Mouse (Mus musculus) heart, embryonic 13.5 days (tissue): ENCODE results near the gene Snx4. TPM values are rescaled to one million over a fixed set of nuclear protein-coding genes. Genes with fewer than 3 reads are reported as not detected.
A peak's percentile ranks its signal among the peaks of the same experiment; 100 is the strongest.

Source experiments
- ATAC-seq: fragments of 200-750 bp; cut with Nextera tagmentation; 2 replicates; pipeline ENCODE4 v1.8.0; 2017; ENCODE audit warnings: moderate TSS enrichment; ENCODE audit not compliant: insufficient number of reproducible peaks, low FRiP score, low TSS enrichment; ENCODE audit errors: extremely low read depth
- H3K27ac ChIP-seq: fragments of 300-500 bp; sonication (generic); replicated peaks from 2 replicates; pipeline ENCODE4 v1.5.1; 2015; ENCODE audit warnings: moderate library complexity, mild to moderate bottlenecking, inconsistent platforms
- H3K27me3 ChIP-seq: fragments of 300-500 bp; sonication (generic); replicated peaks from 2 replicates; pipeline ENCODE4 v1.6.1; 2015; ENCODE audit warnings: mild to moderate bottlenecking, inconsistent platforms
- H3K36me3 ChIP-seq: fragments of 300-500 bp; sonication (generic); 2 replicates; pipeline ENCODE4 v1.6.1; 2015; ENCODE audit warnings: mild to moderate bottlenecking, inconsistent platforms
- H3K4me1 ChIP-seq: fragments of 300-500 bp; sonication (generic); 2 replicates; pipeline ENCODE4 v1.6.1; 2015; ENCODE audit warnings: inconsistent platforms
- H3K4me2 ChIP-seq: fragments of 300-500 bp; sonication (generic); 2 replicates; pipeline ENCODE4 v1.6.1; 2015; ENCODE audit warnings: inconsistent platforms, mild to moderate bottlenecking, moderate library complexity
- H3K4me3 ChIP-seq: fragments of 300-500 bp; sonication (generic); 2 replicates; pipeline ENCODE4 v1.5.1; 2015; ENCODE audit warnings: moderate library complexity, mild to moderate bottlenecking, inconsistent platforms
- H3K9ac ChIP-seq: fragments of 300-500 bp; sonication (generic); 2 replicates; pipeline ENCODE4 v1.6.1; 2015; ENCODE audit warnings: inconsistent platforms, mild to moderate bottlenecking, moderate library complexity
- H3K9me3 ChIP-seq: fragments of 300-500 bp; sonication (generic); 2 replicates; pipeline ENCODE4 v1.6.1; 2016; ENCODE audit warnings: inconsistent platforms
- WGBS: fragments of 180-500 bp; shearing (Covaris S2); methylation state at CpG from one replicate; pipeline ENCODE4 v1.1.7; 2015; ENCODE audit warnings: mixed read lengths; 5-methylcytosine and 5-hydroxymethylcytosine counted together
- polyA plus RNA-seq: library from polyadenylated mRNA; unstranded; fragments of >200 nt; fragmentation: Nextera tagmentation; extraction: Ambion mirVana; gene quantifications from 2 replicates; pipeline ENCODE4 v1.2.1, GENCODE M21; 2015

Gene Snx4
- polyA plus RNA-seq, 1 experiment from 2014 or later: 68.7 TPM

GRCm38 (mm10) chr16:33271824-33272223 lies 20.6 kb downstream of the Snx4 start:
- H3K4me2 ChIP-seq: no peak overlapping the region
- 89% methylated on average over 4 of the region's 4 CpGs for WGBS
- no peak overlapping the region for H3K4me3 ChIP-seq
- ATAC-seq: no peak
- H3K27me3 ChIP-seq: no peaks in the 10 kb centered on the region
- H3K9ac ChIP-seq: no peak overlapping the region
- H3K36me3 ChIP-seq: peaks cover 76% of the 10 kb centered on the region
- H3K4me1 ChIP-seq: no peaks in the 10 kb centered on the region
- H3K9me3 ChIP-seq: no peaks in the 10 kb centered on the region
- H3K27ac ChIP-seq: no peak overlapping the region

- H3K27ac ChIP-seq: no peak overlapping the region
- H3K36me3 ChIP-seq: peaks cover 83% of the 10 kb centered on the region
- no peak overlapping the region for H3K9ac ChIP-seq
- 36% methylated on average over 1 of the region's 1 CpGs for WGBS
- no peak for ATAC-seq
- no peaks in the 10 kb centered on the region for H3K9me3 ChIP-seq
- H3K4me3 ChIP-seq: no peak overlapping the region
- H3K4me1 ChIP-seq: peaks cover 8% of the 10 kb centered on the region; the same call in 1 of the 2 replicates
- H3K27me3 ChIP-seq: no peaks in the 10 kb centered on the region
- no peak overlapping the region for H3K4me2 ChIP-seq
Measured at GRCm38 (mm10) chr16:33283079-33283478, 31.8 kb downstream of the Snx4 start.

- WGBS: 80% methylated on average over 9 of the region's 9 CpGs
- Histone ChIP-seq H3K27me3 (no peaks in the 10 kb centered on the region), H3K36me3 (peaks cover 92% of the 10 kb centered on the region)
Measured at GRCm38 (mm10) chr16:33288536-33288935, 37.3 kb downstream of the Snx4 start.

GRCm38 (mm10) chr16:33289981-33290380 lies 38.7 kb downstream of the Snx4 start:
- WGBS: 81% methylated on average over 7 of the region's 7 CpGs
- H3K36me3 ChIP-seq: peaks cover 98% of the 10 kb centered on the region
- H3K9me3 ChIP-seq: peaks cover 6% of the 10 kb centered on the region
- H3K9ac ChIP-seq: no peak overlapping the region
- H3K27me3 ChIP-seq: no peaks in the 10 kb centered on the region
- no peak overlapping the region for H3K4me3 ChIP-seq
- no peaks in the 10 kb centered on the region for H3K4me1 ChIP-seq
- H3K4me2 ChIP-seq: no peak overlapping the region
- no peak for ATAC-seq
- H3K27ac ChIP-seq: no peak overlapping the region

More at GRCm38 (mm10) chr16:33288536-33288935, 37.3 kb downstream of the Snx4 start:
- Histone ChIP-seq H3K9ac (no peak overlapping the region), H3K4me2 (no peak overlapping the region), H3K4me1 (0 out of 2 replicates have a peak, but pooled peaks cover 5% of the 10 kb centered on the region), H3K4me3 (no peak overlapping the region), H3K9me3 (peaks cover 6% of the 10 kb centered on the region), H3K27ac (no peak overlapping the region)
- no peak for ATAC-seq

- ATAC-seq: no peak
- Histone ChIP-seq H3K27me3 (no peaks in the 10 kb centered on the region), H3K4me2 (no peak overlapping the region), H3K36me3 (peaks cover 99% of the 10 kb centered on the region), H3K9me3 (peaks cover 6% of the 10 kb centered on the region), H3K27ac (no peak overlapping the region), H3K4me3 (no peak overlapping the region), H3K4me1 (no peaks in the 10 kb centered on the region), H3K9ac (no peak overlapping the region)
- WGBS: 91% methylated on average over 7 of the region's 7 CpGs
Measured at GRCm38 (mm10) chr16:33292241-33292640, 41.0 kb downstream of the Snx4 start.

GRCm38 (mm10) chr16:33294681-33295080 lies 43.4 kb downstream of the Snx4 start:
- no peaks in the 10 kb centered on the region for H3K27me3 ChIP-seq
- H3K9me3 ChIP-seq: peaks cover 6% of the 10 kb centered on the region
- H3K9ac ChIP-seq: no peak overlapping the region
- no peaks in the 10 kb centered on the region for H3K4me1 ChIP-seq
- peaks cover 97% of the 10 kb centered on the region for H3K36me3 ChIP-seq
- WGBS: 89% methylated on average over 7 of the region's 7 CpGs
- ATAC-seq: no peak
- no peak overlapping the region for H3K4me2 ChIP-seq
- H3K27ac ChIP-seq: no peak overlapping the region
- no peak overlapping the region for H3K4me3 ChIP-seq

GRCm38 (mm10) chr16:33295321-33295720 lies 44.1 kb downstream of the Snx4 start:
- Histone ChIP-seq H3K36me3 (peaks cover 97% of the 10 kb centered on the region), H3K9me3 (peaks cover 6% of the 10 kb centered on the region), H3K4me2 (no peak overlapping the region), H3K4me3 (no peak overlapping the region), H3K9ac (no peak overlapping the region), H3K4me1 (no peaks in the 10 kb centered on the region), H3K27ac (no peak overlapping the region), H3K27me3 (no peaks in the 10 kb centered on the region)
- no peak for ATAC-seq
- 91% methylated on average over 9 of the region's 9 CpGs for WGBS

GRCm38 (mm10) chr16:33297493-33297892 lies 46.3 kb downstream of the Snx4 start:
- H3K27ac ChIP-seq: no peak overlapping the region
- no peak overlapping the region for H3K9ac ChIP-seq
- 94% methylated on average over 1 of the region's 1 CpGs for WGBS
- H3K4me1 ChIP-seq: no peaks in the 10 kb centered on the region
- peaks cover 1% of the 10 kb centered on the region for H3K9me3 ChIP-seq
- H3K27me3 ChIP-seq: no peaks in the 10 kb centered on the region
- ATAC-seq: no peak
- peaks cover 90% of the 10 kb centered on the region for H3K36me3 ChIP-seq
- no peak overlapping the region for H3K4me2 ChIP-seq
- no peak overlapping the region for H3K4me3 ChIP-seq

- Histone ChIP-seq H3K4me1 (peaks cover 3% of the 10 kb centered on the region; the same call in 1 of the 2 replicates), H3K27me3 (no peaks in the 10 kb centered on the region), H3K9me3 (no peaks in the 10 kb centered on the region), H3K36me3 (peaks cover 20% of the 10 kb centered on the region), H3K4me2 (peak overlapping the region; percentile 56), H3K27ac (no peak overlapping the region), H3K9ac (peak overlapping the region; percentile 59; the same call in 1 of the 2 replicates), H3K4me3 (0 out of 2 replicates have a peak overlapping the region, but pooled peaks have one; percentile 23)
- WGBS: 9% methylated on average over 4 of the region's 4 CpGs
- no peak for ATAC-seq
Measured at GRCm38 (mm10) chr16:33306633-33307070, 55.4 kb downstream of the Snx4 start.

GRCm38 (mm10) chr16:33307761-33308160 lies 56.5 kb downstream of the Snx4 start:
- WGBS: 72% methylated on average over 7 of the region's 7 CpGs
- Histone ChIP-seq H3K27ac (no peak overlapping the region), H3K9me3 (no peaks in the 10 kb centered on the region)

GRCm38 (mm10) chr16:33309066-33309465 lies 57.8 kb downstream of the Snx4 start:
- peaks cover 15% of the 10 kb centered on the region for H3K36me3 ChIP-seq
- no peak overlapping the region for H3K4me3 ChIP-seq
- peaks cover 3% of the 10 kb centered on the region; the same call in 1 of the 2 replicates for H3K4me1 ChIP-seq
- H3K27me3 ChIP-seq: no peaks in the 10 kb centered on the region
- WGBS: 75% methylated on average over 3 of the region's 3 CpGs
- no peaks in the 10 kb centered on the region for H3K9me3 ChIP-seq
- H3K27ac ChIP-seq: no peak overlapping the region
- no peak for ATAC-seq
- no peak overlapping the region for H3K9ac ChIP-seq
- H3K4me2 ChIP-seq: no peak overlapping the region

More at GRCm38 (mm10) chr16:33307761-33308160, 56.5 kb downstream of the Snx4 start:
- H3K4me2 ChIP-seq: no peak overlapping the region
- no peak overlapping the region for H3K9ac ChIP-seq
- peaks cover 19% of the 10 kb centered on the region for H3K36me3 ChIP-seq
- H3K27me3 ChIP-seq: no peaks in the 10 kb centered on the region
- H3K4me1 ChIP-seq: peaks cover 3% of the 10 kb centered on the region; the same call in 1 of the 2 replicates
- no peak overlapping the region for H3K4me3 ChIP-seq
- no peak for ATAC-seq

- H3K9ac ChIP-seq: no peak overlapping the region
- WGBS: 75% methylated on average over 4 of the region's 4 CpGs
- no peak for ATAC-seq
Measured at GRCm38 (mm10) chr16:33315611-33316010, 64.4 kb downstream of the Snx4 start.

More at GRCm38 (mm10) chr16:33315611-33316010, 64.4 kb downstream of the Snx4 start:
- Histone ChIP-seq H3K4me3 (no peak overlapping the region), H3K27me3 (no peaks in the 10 kb centered on the region), H3K27ac (no peak overlapping the region), H3K36me3 (no peaks in the 10 kb centered on the region), H3K9me3 (no peaks in the 10 kb centered on the region), H3K4me1 (peaks cover 7% of the 10 kb centered on the region), H3K4me2 (no peak overlapping the region)
